Mouse (Mus musculus) G1E (cell line): ENCODE data around the gene Insl5. TPM values are rescaled to one million over a fixed set of nuclear protein-coding genes. Genes with fewer than 3 reads are reported as not detected.

ENCODE experiments used
- ATAC-seq: 2 replicates; pipeline ENCODE4 v1.8.0; 2016; ENCODE audit warnings: mild to moderate bottlenecking; ENCODE audit not compliant: insufficient number of reproducible peaks, poor library complexity, low FRiP score, severe bottlenecking; ENCODE audit errors: extremely low read depth
- DNase-seq: peaks from one replicate; pipeline ENCODE4 v3.0.0; 2012; ENCODE audit warnings: low spot score
- H3K27me3 ChIP-seq: 2 replicates; pipeline ENCODE4 v1.6.1; 2012; ENCODE audit warnings: mild to moderate bottlenecking, low read length, inconsistent platforms; ENCODE audit not compliant: insufficient read depth
- H3K36me3 ChIP-seq: replicated peaks from 2 replicates; pipeline ENCODE3; 2012; ENCODE audit warnings: mild to moderate bottlenecking, inconsistent platforms
- H3K4me1 ChIP-seq: 2 replicates; pipeline ENCODE4 v1.6.1; 2012; ENCODE audit warnings: low read depth, low read length, inconsistent platforms, mixed read lengths; ENCODE audit not compliant: insufficient read depth
- H3K4me3 ChIP-seq: 2 replicates; pipeline ENCODE4 v1.5.1; 2012; ENCODE audit warnings: low read depth, mild to moderate bottlenecking, inconsistent platforms, low read length, moderate library complexity, mixed read lengths
- H3K9me3 ChIP-seq: replicated peaks from 2 replicates; pipeline ENCODE4 v1.6.1; 2012; ENCODE audit warnings: inconsistent platforms
- CTCF ChIP-seq: IDR thresholded peaks from 2 replicates; pipeline ENCODE4 v1.5.1; 2012; ENCODE audit warnings: low read depth, low read length, inconsistent platforms, mixed read lengths
- GATA1 ChIP-seq: IDR thresholded peaks from 2 replicates; pipeline ENCODE4 v1.6.1; 2012; ENCODE audit warnings: borderline replicate concordance, low read length, inconsistent platforms, mixed read lengths
- GATA2 ChIP-seq: IDR thresholded peaks from 2 replicates; pipeline ENCODE4 v1.6.1; 2012; ENCODE audit warnings: low read depth, low read length, inconsistent platforms, borderline replicate concordance
- POLR2AphosphoS5 ChIP-seq: IDR thresholded peaks from 2 replicates; pipeline ENCODE4 v1.6.1; 2012; ENCODE audit warnings: low read depth, low read length, inconsistent platforms; ENCODE audit not compliant: insufficient replicate concordance
- TAL1 ChIP-seq: conservative IDR thresholded peaks from 2 replicates; pipeline ENCODE4 v1.6.1; 2012; ENCODE audit warnings: low read depth, low read length, inconsistent platforms, mixed read lengths
- polyA plus RNA-seq: library from polyadenylated mRNA; stranded (reverse); fragments of >175 nt; gene quantifications from 2 replicates; pipeline ENCODE4 v1.2.3, GENCODE M21; 2012
- total RNA-seq, 2 experiments: library from RNA; stranded (forward) in 1 of 2; stranded (reverse) in 1 of 2; fragments of 200-1000 nt in 1 of 2; fragments of >200 nt in 1 of 2; fragmentation: Nextera tagmentation in 1 of 2; gene quantifications; 2 replicates each; pipeline ENCODE4 v1.2.3; 2014 to 2017

Insl5 gene
- total and polyA plus RNA-seq, 3 experiments = not detected

- TF ChIP-seq CTCF (no peak), POLR2AphosphoS5 (no peak), GATA2 (no peak), TAL1 (no peak)
- DNase-seq (no peak), ATAC-seq (no peak)
- H3K4me1 ChIP-seq = no peaks in the 10 kb centered on the region
- no peaks in the 10 kb centered on the region for H3K9me3 ChIP-seq
- no peak overlapping the region for H3K4me3 ChIP-seq
- H3K36me3 ChIP-seq = no peaks in the 10 kb centered on the region
- no peaks in the 10 kb centered on the region for H3K27me3 ChIP-seq
Observed at GRCm38 (mm10) chr4:103011823-103012222, 14.8 kb downstream of the Insl5 start.

GRCm38 (mm10) chr4:103010734-103011133, 15.9 kb downstream of the Insl5 start:
- Histone ChIP-seq H3K27me3 (no peaks in the 10 kb centered on the region), H3K36me3 (no peaks in the 10 kb centered on the region), H3K4me3 (no peak overlapping the region), H3K9me3 (no peaks in the 10 kb centered on the region), H3K4me1 (no peaks in the 10 kb centered on the region)
- TF ChIP-seq GATA1 (no peak), CTCF (no peak), POLR2AphosphoS5 (no peak), GATA2 (no peak), TAL1 (no peak)
- ATAC-seq (no peak), DNase-seq (no peak)

GRCm38 (mm10) chr4:103006943-103007418, 19.7 kb downstream of the Insl5 start:
- no peak for DNase-seq
- no peak for TF ChIP-seq POLR2AphosphoS5
- no peak for TF ChIP-seq CTCF
- no peak for TF ChIP-seq GATA1
- TF ChIP-seq TAL1 = no peak
- TF ChIP-seq GATA2 = no peak
- Histone ChIP-seq H3K4me1 (no peaks in the 10 kb centered on the region), H3K27me3 (no peaks in the 10 kb centered on the region), H3K4me3 (no peak overlapping the region), H3K36me3 (no peaks in the 10 kb centered on the region), H3K9me3 (no peaks in the 10 kb centered on the region)
- ATAC-seq = no peak

GRCm38 (mm10) chr4:103006266-103006665, 20.4 kb downstream of the Insl5 start:
- Histone ChIP-seq H3K27me3 (no peaks in the 10 kb centered on the region), H3K36me3 (no peaks in the 10 kb centered on the region), H3K9me3 (no peaks in the 10 kb centered on the region), H3K4me1 (no peaks in the 10 kb centered on the region), H3K4me3 (no peak overlapping the region)
- TF ChIP-seq CTCF = no peak
- no peak for TF ChIP-seq POLR2AphosphoS5
- no peak for TF ChIP-seq TAL1
- TF ChIP-seq GATA2 = no peak
- no peak for TF ChIP-seq GATA1
- no peak for DNase-seq
- no peak for ATAC-seq

GRCm38 (mm10) chr4:103005190-103005945, 21.3 kb downstream of the Insl5 start:
- no peaks in the 10 kb centered on the region for H3K4me1 ChIP-seq
- H3K4me3 ChIP-seq = no peak overlapping the region
- no peaks in the 10 kb centered on the region for H3K9me3 ChIP-seq
- ATAC-seq (no peak), DNase-seq (no peak)
- no peaks in the 10 kb centered on the region for H3K27me3 ChIP-seq
- H3K36me3 ChIP-seq = no peaks in the 10 kb centered on the region
- TF ChIP-seq TAL1 (no peak), CTCF (no peak), POLR2AphosphoS5 (no peak), GATA2 (no peak), GATA1 (no peak)

- no peak for TF ChIP-seq GATA1
- no peak for TF ChIP-seq CTCF
- no peak for TF ChIP-seq TAL1
- no peak for TF ChIP-seq GATA2
- TF ChIP-seq POLR2AphosphoS5 = no peak
- DNase-seq = no peak
- Histone ChIP-seq H3K4me1 (no peaks in the 10 kb centered on the region), H3K4me3 (no peak overlapping the region), H3K27me3 (no peaks in the 10 kb centered on the region), H3K36me3 (no peaks in the 10 kb centered on the region), H3K9me3 (no peaks in the 10 kb centered on the region)
- ATAC-seq = no peak
Observed at GRCm38 (mm10) chr4:103004681-103005080, 22.0 kb downstream of the Insl5 start.
